Mouse (Mus musculus) MEL (cell line): Measurements from ENCODE around the gene Chd8. TPM values are rescaled to one million over a fixed set of nuclear protein-coding genes. Genes with fewer than 3 reads are reported as not detected.

Experiments
- DNase-seq: peaks from one replicate; pipeline ENCODE4 v3.0.0; 2011; ENCODE audit warnings: low read depth, low spot score
- H3K27ac ChIP-seq: 2 replicates; pipeline ENCODE4 v1.5.1; 2012; ENCODE audit warnings: low read depth, mild to moderate bottlenecking, control low read depth, low read length, moderate library complexity; ENCODE audit not compliant: control insufficient read depth
- H3K27me3 ChIP-seq, 2 experiments: fragments of 150-350 bp in 1 of 2; sonication (generic) in 1 of 2; 2 replicates each; pipeline ENCODE4 v1.6.1; 2012; ENCODE audit warnings: low read length in 2 of 2, mild to moderate bottlenecking in 2 of 2, improper control_type of control experiment in 1 of 2, moderate library complexity in 1 of 2; ENCODE audit not compliant: insufficient read depth in 2 of 2, control insufficient read depth in 1 of 2
- H3K36me3 ChIP-seq, 2 experiments: 2 replicates each; pipeline ENCODE4 v1.6.1; 2012 to 2014; ENCODE audit warnings: low read length in 2 of 2, improper control_type of control experiment in 1 of 2, inconsistent platforms in 1 of 2, mild to moderate bottlenecking in 1 of 2; ENCODE audit not compliant: insufficient read depth in 2 of 2, control insufficient read depth in 1 of 2
- H3K4me1 ChIP-seq, 2 experiments: fragments of 150-350 bp in 1 of 2; sonication (generic) in 1 of 2; 2 replicates each; pipeline ENCODE4 v1.6.1; 2012; ENCODE audit warnings: low read length in 2 of 2, improper control_type of control experiment in 1 of 2, mild to moderate bottlenecking in 1 of 2; ENCODE audit not compliant: insufficient read depth in 2 of 2, control insufficient read depth in 1 of 2
- H3K4me3 ChIP-seq, 2 experiments: fragments of 150-350 bp in 1 of 2; sonication (generic) in 1 of 2; 2 replicates each; pipeline ENCODE4 v1.5.1; 2012; ENCODE audit warnings: low read depth in 2 of 2, low read length in 2 of 2, mild to moderate bottlenecking in 2 of 2, moderate library complexity in 2 of 2, control low read depth in 1 of 2, improper control_type of control experiment in 1 of 2; ENCODE audit not compliant: control insufficient read depth in 1 of 2, insufficient read depth in 1 of 2
- H3K79me2 ChIP-seq: 2 replicates; pipeline ENCODE4 v1.6.1; 2012; ENCODE audit warnings: mild to moderate bottlenecking, low read length, moderate library complexity; ENCODE audit not compliant: control insufficient read depth, poor library complexity, insufficient read depth
- H3K9ac ChIP-seq: 2 replicates; pipeline ENCODE4 v1.6.1; 2012; ENCODE audit warnings: low read depth, mild to moderate bottlenecking, control low read depth, low read length, moderate library complexity; ENCODE audit not compliant: control insufficient read depth, poor library complexity, severe bottlenecking
- H3K9me3 ChIP-seq: fragments of 150-350 bp; sonication (generic); replicated peaks from 2 replicates; pipeline ENCODE4 v1.6.1; 2012; ENCODE audit warnings: mild to moderate bottlenecking, low read length, improper control_type of control experiment, moderate library complexity; ENCODE audit not compliant: insufficient read depth
- BHLHE40 ChIP-seq: IDR thresholded peaks from 2 replicates; pipeline ENCODE4 v1.6.1; 2012; ENCODE audit warnings: low read depth, mild to moderate bottlenecking, inconsistent platforms, low read length, improper control_type of control experiment, borderline replicate concordance
- CHD1 ChIP-seq: IDR thresholded peaks from 2 replicates; pipeline ENCODE4 v1.6.1; 2012; ENCODE audit warnings: low read depth, mild to moderate bottlenecking, inconsistent platforms, low read length, improper control_type of control experiment
- CTCF ChIP-seq, 3 experiments: IDR thresholded peaks in 2 of 3; conservative IDR thresholded peaks in 1 of 3; 2 replicates each; pipeline ENCODE4 v1.5.1; 2011 to 2012; ENCODE audit warnings: low read length in 3 of 3, low read depth in 2 of 3, mild to moderate bottlenecking in 2 of 3, improper control_type of control experiment in 1 of 3, inconsistent platforms in 1 of 3, mixed read lengths in 1 of 3, moderate library complexity in 1 of 3; ENCODE audit not compliant: control insufficient read depth in 1 of 3, insufficient read depth in 1 of 3, poor library complexity in 1 of 3, severe bottlenecking in 1 of 3
- E2F4 ChIP-seq: IDR thresholded peaks from 2 replicates; pipeline ENCODE4 v1.6.1; 2011; ENCODE audit warnings: low read depth, low read length, improper control_type of control experiment, borderline replicate concordance
- ELF1 ChIP-seq: IDR thresholded peaks from 2 replicates; pipeline ENCODE4 v1.6.1; 2014; ENCODE audit warnings: low read depth, mild to moderate bottlenecking, inconsistent platforms, low read length, improper control_type of control experiment, moderate library complexity
- GABPA ChIP-seq: IDR thresholded peaks from 2 replicates; pipeline ENCODE4 v1.6.1; 2012; ENCODE audit warnings: low read depth, mild to moderate bottlenecking, inconsistent platforms, low read length, improper control_type of control experiment, moderate library complexity
- GATA1 ChIP-seq: IDR thresholded peaks from 2 replicates; pipeline ENCODE4 v1.6.1; 2011; ENCODE audit warnings: low read depth, low read length, improper control_type of control experiment
- HCFC1 ChIP-seq: IDR thresholded peaks from 2 replicates; pipeline ENCODE4 v1.6.1; 2012; ENCODE audit warnings: low read depth, mild to moderate bottlenecking, inconsistent platforms, low read length, improper control_type of control experiment, moderate library complexity
- JUND ChIP-seq: IDR thresholded peaks from 2 replicates; pipeline ENCODE4 v1.6.1; 2011; ENCODE audit warnings: low read depth, mild to moderate bottlenecking, improper control_type of control experiment, low read length
- KAT2A ChIP-seq: conservative IDR thresholded peaks from 2 replicates; pipeline ENCODE4 v1.6.1; 2012; ENCODE audit warnings: low read depth, low read length, improper control_type of control experiment, inconsistent platforms
- MAFK ChIP-seq: IDR thresholded peaks from 2 replicates; pipeline ENCODE4 v1.6.1; 2011; ENCODE audit warnings: low read depth, mild to moderate bottlenecking, low read length, improper control_type of control experiment, borderline replicate concordance
- MAX ChIP-seq: IDR thresholded peaks from 2 replicates; pipeline ENCODE4 v1.6.1; 2011; ENCODE audit warnings: low read length, improper control_type of control experiment
- MAZ ChIP-seq: IDR thresholded peaks from 2 replicates; pipeline ENCODE4 v1.6.1; 2012; ENCODE audit warnings: low read depth, mild to moderate bottlenecking, inconsistent platforms, low read length, improper control_type of control experiment
- MEF2A ChIP-seq: IDR thresholded peaks from 2 replicates; pipeline ENCODE4 v1.6.1; 2014; ENCODE audit warnings: low read depth, mild to moderate bottlenecking, inconsistent platforms, low read length, improper control_type of control experiment; ENCODE audit not compliant: poor library complexity, insufficient replicate concordance, severe bottlenecking; ENCODE audit errors: extremely low read depth
- MXI1 ChIP-seq: IDR thresholded peaks from 2 replicates; pipeline ENCODE4 v1.6.1; 2011; ENCODE audit warnings: mild to moderate bottlenecking, low read depth, low read length, improper control_type of control experiment
- MYB ChIP-seq: IDR thresholded peaks from 2 replicates; pipeline ENCODE4 v1.6.1; 2011; ENCODE audit warnings: mild to moderate bottlenecking, low read depth, low read length, improper control_type of control experiment
- MYC ChIP-seq: IDR thresholded peaks from 2 replicates; pipeline ENCODE4 v1.6.1; 2011; ENCODE audit warnings: low read depth, mild to moderate bottlenecking, low read length, improper control_type of control experiment, moderate library complexity
- NELFE ChIP-seq: IDR thresholded peaks from 2 replicates; pipeline ENCODE4 v1.6.1; 2011; ENCODE audit warnings: low read depth, low read length, improper control_type of control experiment
- POLR2AphosphoS2 ChIP-seq: IDR thresholded peaks from 2 replicates; pipeline ENCODE4 v1.6.1; 2011; ENCODE audit warnings: low read length, improper control_type of control experiment
- RAD21 ChIP-seq: IDR thresholded peaks from 2 replicates; pipeline ENCODE4 v1.6.1; 2011; ENCODE audit warnings: mild to moderate bottlenecking, low read depth, low read length, improper control_type of control experiment
- RCOR1 ChIP-seq: IDR thresholded peaks from 2 replicates; pipeline ENCODE4 v1.6.1; 2012; ENCODE audit warnings: low read depth, mild to moderate bottlenecking, inconsistent platforms, low read length, improper control_type of control experiment
- SIN3A ChIP-seq: IDR thresholded peaks from 2 replicates; pipeline ENCODE4 v1.6.1; 2012; ENCODE audit warnings: low read length, improper control_type of control experiment, inconsistent platforms
- SMC3 ChIP-seq: IDR thresholded peaks from 2 replicates; pipeline ENCODE4 v1.6.1; 2011; ENCODE audit warnings: low read depth, low read length, improper control_type of control experiment
- TAL1 ChIP-seq: IDR thresholded peaks from 2 replicates; pipeline ENCODE4 v1.6.1; 2012; ENCODE audit warnings: mild to moderate bottlenecking, inconsistent platforms, low read length, moderate library complexity, mixed read lengths
- UBTF ChIP-seq: IDR thresholded peaks from 2 replicates; pipeline ENCODE4 v1.6.1; 2012; ENCODE audit warnings: low read depth, mild to moderate bottlenecking, inconsistent platforms, low read length, improper control_type of control experiment, moderate library complexity, borderline replicate concordance; ENCODE audit not compliant: insufficient read depth
- USF2 ChIP-seq, 2 experiments: IDR thresholded peaks; 2 replicates each; pipeline ENCODE4 v1.6.1; 2011 to 2012; ENCODE audit warnings: improper control_type of control experiment in 2 of 2, low read length in 2 of 2, borderline replicate concordance in 1 of 2, inconsistent platforms in 1 of 2, low read depth in 1 of 2, mild to moderate bottlenecking in 1 of 2; ENCODE audit not compliant: insufficient read depth in 1 of 2
- ZMIZ1 ChIP-seq: IDR thresholded peaks from 2 replicates; pipeline ENCODE4 v1.6.1; 2012; ENCODE audit warnings: low read depth, mild to moderate bottlenecking, inconsistent platforms, low read length, improper control_type of control experiment, moderate library complexity
- ZNF384 ChIP-seq: IDR thresholded peaks from 2 replicates; pipeline ENCODE4 v1.6.1; 2012; ENCODE audit warnings: low read depth, mild to moderate bottlenecking, inconsistent platforms, low read length, improper control_type of control experiment
- polyA plus RNA-seq, 2 experiments: library from polyadenylated mRNA; stranded (reverse) in 1 of 2; unstranded in 1 of 2; fragments of >175 nt in 1 of 2; fragments of >200 nt in 1 of 2; gene quantifications; 2 replicates each; pipeline versions ENCODE4 v1.2.1 to v1.2.4; 2012; ENCODE audit warnings: low replicate concordance in 2 of 2, low read depth in 1 of 2; ENCODE audit not compliant: insufficient read length in 2 of 2, insufficient read depth in 1 of 2, missing spikeins in 1 of 2
- total RNA-seq: library from RNA; depleted of rRNA; stranded (reverse); fragments of 300-350 nt; gene quantifications from 2 replicates; pipeline ENCODE4 v1.2.3, GENCODE M21; 2012

The Chd8 gene
- total and polyA plus RNA-seq, 3 experiments: 46.5 to 85.6 (median 73.5) TPM

DNA sequence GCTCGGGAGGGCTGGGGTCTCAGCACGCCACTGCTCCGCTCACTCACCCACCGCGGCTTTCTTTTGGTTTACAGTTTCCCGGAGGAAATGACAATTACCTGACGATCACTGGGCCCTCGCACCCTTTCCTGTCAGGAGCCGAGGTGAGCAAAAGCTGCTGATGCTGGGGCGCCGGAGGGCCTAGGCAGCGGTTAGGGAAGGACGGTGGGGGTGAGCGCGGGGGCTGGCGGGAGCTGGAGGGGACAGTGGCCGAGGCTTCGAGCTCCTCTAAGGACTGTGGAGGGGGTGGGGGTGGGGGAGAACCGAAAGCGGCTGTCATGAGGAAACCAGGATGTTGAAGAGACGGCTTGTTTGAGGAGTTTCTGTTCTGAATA is 22.2 kb upstream of the Chd8 start:
- Histone ChIP-seq H3K9ac (peak overlapping the region; percentile 84), H3K27ac (peak overlapping the region; percentile 53), H3K4me3 (peak overlapping the region; percentile 60 to 97), H3K4me1 (no peaks in the 10 kb centered on the region; a peak in 1 of 4 replicates), H3K79me2 (peaks cover 31% of the 10 kb centered on the region), H3K27me3 (no peaks in the 10 kb centered on the region), H3K36me3 (peaks cover 0 to 9% of the 10 kb centered on the region in 2 experiments; a peak in 2 of 4 replicates), H3K9me3 (no peaks in the 10 kb centered on the region)
- TF ChIP-seq SIN3A (peak; percentile 49; the same call in 1 of the 2 replicates), GABPA (0 out of 2 replicates have a peak, but pooled peaks have one; percentile 5), E2F4 (no peak), MAFK (0 out of 2 replicates have a peak, but pooled peaks have one; percentile 5), USF2 (IDR thresholded peaks at IDR 0.05; ENCODE audit: borderline replicate concordance in 1 of 2, insufficient read depth in 1 of 2, low read depth in 1 of 2, low read length in 2 of 2) (no peak), MXI1 (peak; percentile 43; the same call in 1 of the 2 replicates), MAX (0 out of 2 replicates have a peak, but pooled peaks have one; percentile 29), MYC (0 out of 2 replicates have a peak, but pooled peaks have one; percentile 45)
- DNase-seq: no peak

GRCm38 (mm10) chr14:52278932-52279746 is 21.6 kb upstream of the Chd8 start, which contains the start of the genes Tox4 and Rab2b:
Gene Tox4 (plus strand): TSS chr14:52279146.
Gene Rab2b (minus strand): TSS chr14:52279545.
- DNase-seq: peak; percentile 99
- H3K27ac ChIP-seq: peak within 1 kb of the TSS; percentile 55
- no peaks in the 10 kb centered on the region for H3K27me3 ChIP-seq
- peaks cover 0 to 9% of the 10 kb centered on the region in 2 experiments; a peak in 2 of 4 replicates for H3K36me3 ChIP-seq
- H3K9me3 ChIP-seq: no peaks in the 10 kb centered on the region
- H3K4me3 ChIP-seq: peak within 1 kb of the TSS; percentile 79 to 97
- H3K4me1 ChIP-seq: no peaks in the 10 kb centered on the region; a peak in 1 of 4 replicates
- H3K9ac ChIP-seq: peak within 1 kb of the TSS; percentile 84
- H3K79me2 ChIP-seq: peaks cover 29% of the 10 kb centered on the region
- TF ChIP-seq MAFK (no peak), MXI1 (peak; percentile 90), ZMIZ1 (no peak), MEF2A (no peak), GATA1 (no peak), POLR2AphosphoS2 (peak; percentile 93), HCFC1 (peak; percentile 95), UBTF (no peak), ELF1 (peak; percentile 72), CTCF (IDR thresholded peaks at IDR 0.05 in 2 of 3, conservative IDR thresholded peaks at IDR 0.05 in 1 of 3; ENCODE audit: control insufficient read depth in 1 of 3, insufficient read depth in 1 of 3, low read depth in 2 of 3, low read length in 3 of 3, poor library complexity in 1 of 3, severe bottlenecking in 1 of 3) (peak; percentile 85 to 100 (median 87)), SMC3 (no peak), MAX (no peak; the same call in 1 of the 2 replicates), CHD1 (no peak), KAT2A (no peak; the same call in 1 of the 2 replicates), RCOR1 (no peak), TAL1 (no peak), GABPA (no peak; the same call in 1 of the 2 replicates), JUND (no peak), BHLHE40 (no peak), NELFE (peak; percentile 89), ZNF384 (no peak), MAZ (peak; percentile 98), E2F4 (no peak), RAD21 (no peak), MYB (no peak)
